Mouse (Mus musculus) stomach, embryonic 16.5 days (tissue): Measurements from ENCODE around the gene Mpzl3. TPM values are rescaled to one million over a fixed set of nuclear protein-coding genes. Genes with fewer than 3 reads are reported as not detected.

ENCODE experiments used
- ATAC-seq: fragments of 200-750 bp; cut with Nextera tagmentation; 2 replicates; pipeline ENCODE4 v1.8.0; 2017; ENCODE audit warnings: moderate number of reproducible peaks, moderate TSS enrichment; ENCODE audit not compliant: insufficient read depth, low FRiP score
- H3K27ac ChIP-seq: fragments of 300-500 bp; sonication (generic); 2 replicates; pipeline ENCODE4 v1.5.1; 2014; ENCODE audit warnings: low read length
- H3K27me3 ChIP-seq: fragments of 300-500 bp; sonication (generic); 2 replicates; pipeline ENCODE4 v1.6.1; 2014; ENCODE audit warnings: low read length, control low read depth, mixed read lengths; ENCODE audit not compliant: control insufficient read depth, insufficient read depth
- H3K36me3 ChIP-seq: fragments of 300-500 bp; sonication (generic); 2 replicates; pipeline ENCODE4 v1.6.1; 2014; ENCODE audit warnings: low read length; ENCODE audit not compliant: control insufficient read depth, insufficient read depth
- H3K4me1 ChIP-seq: fragments of 300-500 bp; sonication (generic); 2 replicates; pipeline ENCODE4 v1.6.1; 2014; ENCODE audit warnings: low read length, control low read depth, mixed read lengths; ENCODE audit not compliant: control insufficient read depth, insufficient read depth
- H3K4me2 ChIP-seq: fragments of 300-500 bp; sonication (generic); 2 replicates; pipeline ENCODE4 v1.6.1; 2014; ENCODE audit warnings: low read depth, low read length, mixed read lengths
- H3K4me3 ChIP-seq: fragments of 300-500 bp; sonication (generic); replicated peaks from 2 replicates; pipeline ENCODE4 v1.5.1; 2014; ENCODE audit warnings: mild to moderate bottlenecking, low read length
- H3K9ac ChIP-seq: fragments of 300-500 bp; sonication (generic); 2 replicates; pipeline ENCODE4 v1.6.1; 2014; ENCODE audit warnings: low read length
- H3K9me3 ChIP-seq: fragments of 300-500 bp; sonication (generic); replicated peaks from 2 replicates; pipeline ENCODE4 v1.6.1; 2016; ENCODE audit warnings: low read length, control low read depth; ENCODE audit not compliant: control insufficient read depth
- WGBS: fragments of 180-500 bp; shearing (Covaris S2); extraction: QIAGEN DNeasy Blood & Tissue Kit; methylation state at CpG from one replicate; pipeline ENCODE4 v1.1.7; 2014; 5-methylcytosine and 5-hydroxymethylcytosine counted together
- polyA plus RNA-seq: library from polyadenylated mRNA; unstranded; fragments of >200 nt; fragmentation: Nextera tagmentation; extraction: Ambion mirVana; gene quantifications from 2 replicates; pipeline ENCODE4 v1.2.1, GENCODE M21; 2015

Gene Mpzl3
- polyA plus RNA-seq, 1 experiment from 2014 or later, result 15.7 TPM

DNA sequence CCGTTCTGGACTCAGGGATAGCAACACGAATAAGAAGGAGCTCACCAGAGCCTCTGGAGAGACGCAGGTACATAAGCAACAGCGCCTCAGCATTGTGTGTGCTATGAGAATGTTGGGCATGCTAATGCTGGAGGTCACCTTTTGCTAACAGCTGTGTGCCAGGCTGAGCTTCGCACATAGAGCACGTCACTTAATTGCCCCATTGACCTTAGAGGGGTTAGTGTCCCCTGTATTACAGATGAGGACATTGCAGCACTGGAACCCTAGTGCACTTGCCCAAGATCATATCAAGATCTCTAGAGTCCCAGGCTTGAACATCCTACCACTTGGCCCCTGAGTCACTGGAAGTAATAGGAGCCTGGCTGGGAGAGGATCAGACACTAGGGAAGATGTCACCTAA lies 65.6 kb downstream of the Mpzl3 start:
- 84% methylated on average over 6 of the region's 6 CpGs for WGBS
- Histone ChIP-seq H3K27me3 (no peaks in the 10 kb centered on the region; the same call in 1 of the 2 replicates), H3K4me3 (no peak overlapping the region), H3K9ac (no peak overlapping the region), H3K36me3 (no peaks in the 10 kb centered on the region), H3K27ac (no peak overlapping the region), H3K9me3 (no peaks in the 10 kb centered on the region), H3K4me2 (no peak overlapping the region), H3K4me1 (peaks cover 15% of the 10 kb centered on the region)
- no peak for ATAC-seq

DNA sequence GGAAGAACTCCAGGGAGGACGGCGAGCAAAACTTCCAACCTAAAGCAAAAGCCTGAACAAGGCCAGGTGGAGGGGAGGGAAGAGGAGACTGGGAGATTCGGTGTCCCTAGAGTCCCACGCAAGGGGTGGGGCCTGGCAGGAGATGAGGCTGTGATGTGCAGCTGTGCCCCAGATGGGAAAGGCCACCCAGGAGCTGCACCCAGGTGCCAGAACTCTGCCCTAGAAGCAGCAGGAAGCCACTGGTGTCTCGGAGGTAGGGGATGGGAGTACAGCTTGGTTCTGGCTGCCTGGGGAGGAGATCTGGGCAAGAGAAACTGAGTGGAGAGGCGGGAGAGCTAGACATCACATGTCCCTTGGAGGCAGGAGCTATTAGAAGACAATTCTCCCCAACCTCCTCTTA lies 66.0 kb downstream of the Mpzl3 start:
- no peak overlapping the region for H3K27ac ChIP-seq
- no peaks in the 10 kb centered on the region; the same call in 1 of the 2 replicates for H3K27me3 ChIP-seq
- 61% methylated on average over 6 of the region's 6 CpGs for WGBS
- H3K4me3 ChIP-seq, result no peak overlapping the region
- H3K9me3 ChIP-seq, result no peaks in the 10 kb centered on the region
- no peak for ATAC-seq
- H3K9ac ChIP-seq, result no peak overlapping the region
- H3K4me2 ChIP-seq, result no peak overlapping the region
- peaks cover 12% of the 10 kb centered on the region for H3K4me1 ChIP-seq
- H3K36me3 ChIP-seq, result no peaks in the 10 kb centered on the region

DNA sequence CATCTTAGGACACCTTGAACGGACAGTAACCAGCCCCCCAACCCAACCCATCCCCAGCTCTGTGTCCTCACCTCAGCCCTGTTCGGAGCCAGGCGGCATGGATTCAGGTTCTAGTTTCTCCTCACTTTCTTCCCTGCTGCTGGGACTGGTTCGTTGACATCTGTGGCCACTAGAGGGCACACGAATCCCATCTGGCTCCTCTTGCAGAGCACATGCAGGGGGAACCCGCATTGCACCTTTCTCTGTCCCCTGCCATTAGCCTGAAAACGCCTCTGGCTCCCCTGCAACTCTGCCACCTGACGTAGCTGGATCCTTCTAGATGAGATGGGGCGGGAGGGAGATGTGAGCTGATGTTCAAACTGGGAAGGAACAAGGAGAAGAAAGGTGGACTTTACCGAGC lies 66.8 kb downstream of the Mpzl3 start:
- peak overlapping the region; percentile 23 for H3K4me3 ChIP-seq
- WGBS, result 4% methylated on average over 10 of the region's 10 CpGs
- no peaks in the 10 kb centered on the region for H3K27me3 ChIP-seq
- H3K9me3 ChIP-seq, result no peaks in the 10 kb centered on the region
- H3K36me3 ChIP-seq, result no peaks in the 10 kb centered on the region
- peaks cover 8% of the 10 kb centered on the region for H3K4me1 ChIP-seq
- peak overlapping the region; percentile 40; the same call in 1 of the 2 replicates for H3K9ac ChIP-seq
- peak overlapping the region; percentile 57 for H3K27ac ChIP-seq
- ATAC-seq, result peak; percentile 53; the same call in 1 of the 2 replicates
- peak overlapping the region; percentile 49 for H3K4me2 ChIP-seq

DNA sequence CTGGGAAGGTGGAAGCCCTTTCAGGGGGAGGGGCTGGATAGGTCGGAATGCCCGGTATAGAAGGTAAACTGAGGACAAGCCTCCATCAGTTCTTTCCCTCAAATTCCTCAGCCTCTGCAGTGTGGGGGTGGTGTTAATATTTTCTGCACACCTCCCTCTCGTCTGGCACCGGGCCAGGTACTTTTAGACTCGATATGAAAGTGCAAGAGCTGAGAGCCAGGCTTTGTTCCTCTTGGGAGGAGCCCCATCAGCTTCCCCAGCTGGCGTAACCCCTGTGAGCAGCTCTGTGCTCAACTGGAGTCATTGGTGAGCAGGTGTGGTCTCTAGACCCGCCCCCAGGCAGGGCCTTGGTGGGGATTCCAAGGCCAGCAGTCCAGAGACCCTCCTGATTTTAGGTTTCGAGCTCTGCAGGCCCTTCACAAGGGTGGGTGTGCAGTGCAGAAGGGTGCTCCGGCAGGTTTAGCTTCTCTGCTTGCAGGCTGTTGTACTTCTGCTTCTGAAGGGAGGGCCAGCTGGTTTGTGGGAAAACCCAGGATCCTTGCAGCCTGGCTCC lies 67.3 kb downstream of the Mpzl3 start:
- WGBS, result 21% methylated on average over 9 of the region's 9 CpGs
- Histone ChIP-seq H3K27ac (peak overlapping the region; percentile 72), H3K36me3 (no peaks in the 10 kb centered on the region), H3K9me3 (no peaks in the 10 kb centered on the region), H3K4me2 (peak overlapping the region; percentile 49), H3K9ac (peak overlapping the region; percentile 40; the same call in 1 of the 2 replicates), H3K27me3 (no peaks in the 10 kb centered on the region), H3K4me3 (peak overlapping the region; percentile 23), H3K4me1 (peaks cover 8% of the 10 kb centered on the region)
- ATAC-seq, result peak; percentile 81

DNA sequence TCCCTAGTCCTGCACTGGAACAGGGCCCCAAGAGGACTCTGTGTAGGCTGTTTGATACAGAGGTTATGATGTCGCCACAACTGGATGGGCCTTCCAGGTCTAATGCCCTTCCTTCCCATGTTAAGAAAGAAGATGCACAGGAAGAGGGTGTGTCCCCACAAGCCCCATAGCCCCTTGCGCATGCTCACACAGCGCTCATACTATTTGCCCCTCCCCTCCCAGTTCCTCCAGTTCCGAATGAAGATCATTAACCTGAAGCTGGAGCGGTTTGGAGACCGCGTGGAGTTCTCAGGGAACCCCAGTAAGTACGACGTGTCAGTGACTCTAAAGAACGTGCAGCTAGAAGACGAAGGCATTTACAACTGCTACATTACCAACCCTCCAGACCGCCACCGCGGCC lies 70.2 kb downstream of the Mpzl3 start:
- H3K36me3 ChIP-seq, result no peaks in the 10 kb centered on the region
- WGBS, result 90% methylated on average over 14 of the region's 14 CpGs

DNA sequence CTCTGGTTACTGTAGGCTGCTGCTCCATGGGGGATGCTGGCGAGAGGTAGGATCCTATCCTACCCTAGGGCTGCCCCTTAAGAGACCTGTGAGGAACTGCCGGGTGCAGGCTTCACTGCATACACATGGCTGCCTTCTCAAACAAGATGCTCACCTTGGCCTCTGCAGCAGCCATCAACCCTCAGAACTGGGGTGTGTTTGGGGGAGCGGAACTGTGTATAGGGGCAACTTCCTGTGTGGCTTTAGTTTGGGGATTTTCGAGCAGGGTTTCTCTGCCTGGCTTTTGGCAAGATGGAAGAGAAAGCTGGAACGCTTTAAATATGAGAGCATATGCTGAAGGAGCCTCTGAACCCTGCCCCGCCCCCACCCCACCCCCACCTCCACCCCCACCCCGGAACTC lies 72.0 kb downstream of the Mpzl3 start:
- no peaks in the 10 kb centered on the region for H3K9me3 ChIP-seq
- no peak for ATAC-seq
- 0 out of 2 replicates have a peak, but pooled peaks cover 2% of the 10 kb centered on the region for H3K4me1 ChIP-seq
- WGBS, result 55% methylated on average over 7 of the region's 7 CpGs
- H3K27me3 ChIP-seq, result no peaks in the 10 kb centered on the region
- H3K36me3 ChIP-seq, result no peaks in the 10 kb centered on the region
- H3K9ac ChIP-seq, result no peak overlapping the region
- no peak overlapping the region for H3K4me2 ChIP-seq
- H3K4me3 ChIP-seq, result no peak overlapping the region
- no peak overlapping the region for H3K27ac ChIP-seq

More for the DNA sequence above, 70.2 kb downstream of the Mpzl3 start:
- no peak for ATAC-seq
- Histone ChIP-seq H3K9ac (no peak overlapping the region), H3K9me3 (no peaks in the 10 kb centered on the region), H3K4me3 (no peak overlapping the region), H3K27ac (no peak overlapping the region), H3K4me1 (0 out of 2 replicates have a peak, but pooled peaks cover 2% of the 10 kb centered on the region), H3K27me3 (no peaks in the 10 kb centered on the region), H3K4me2 (no peak overlapping the region)

Other genes with a start within 250 kb of the Mpzl3 start
- gene Kmt2a, start 173.9 kb upstream of the Mpzl3 start, polyA plus RNA-seq, result 7.1 and 8.8 TPM in 2 replicates
- 660 and 783 TPM in 2 replicates for gene Atp5l, start 134.4 kb upstream of the Mpzl3 start, polyA plus RNA-seq
- 24.8 and 27.5 TPM in 2 replicates for gene Ube4a, start 89.6 kb upstream of the Mpzl3 start, polyA plus RNA-seq
- gene Cd3g, start 74.8 kb upstream of the Mpzl3 start, polyA plus RNA-seq, result 0.75 and 0.76 TPM in 2 replicates
- 0.19 TPM in 1 of 2 replicates, not detected in the other for gene Cd3d, start 73.4 kb upstream of the Mpzl3 start, polyA plus RNA-seq
- gene Cd3e, start 45.6 kb upstream of the Mpzl3 start, polyA plus RNA-seq, result 0.95 and 1.6 TPM in 2 replicates
- gene Mpzl2, start 15.4 kb upstream of the Mpzl3 start, polyA plus RNA-seq, result 46.2 and 59.3 TPM in 2 replicates
- gene Jaml, start 24.0 kb downstream of the Mpzl3 start, polyA plus RNA-seq, result 19.0 and 19.7 TPM in 2 replicates
- 3.0 and 3.5 TPM in 2 replicates for gene Scn2b, start 62.6 kb downstream of the Mpzl3 start, polyA plus RNA-seq
- 0.37 and 0.54 TPM in 2 replicates for gene Scn4b, start 83.2 kb downstream of the Mpzl3 start, polyA plus RNA-seq
- gene BC049352, start 126.8 kb downstream of the Mpzl3 start, polyA plus RNA-seq, result 0.27 TPM in 1 of 2 replicates, not detected in the other
- gene Tmprss4, start 148.9 kb downstream of the Mpzl3 start, polyA plus RNA-seq, result 31.5 and 40.1 TPM in 2 replicates
- 1.6 and 1.7 TPM in 2 replicates for gene Il10ra, start 214.0 kb downstream of the Mpzl3 start, polyA plus RNA-seq